Mouse (Mus musculus): ENCODE results near the gene Josd1. TPM values are rescaled to one million over a fixed set of nuclear protein-coding genes. Genes with fewer than 3 reads are reported as not detected.
"Not testable (repeated sequence)": the region's sequence is repeated elsewhere in the genome, so short reads cannot be mapped to it uniquely, and the experiment has no call there.

Josd1 gene
- total RNA-seq, 2 experiments from 2014 or later, result 29.8 to 32.5 TPM

GRCm38 (mm10) chr15:79691023-79691508 is 3.3 kb upstream of the Josd1 start:
- peak; percentile 62 for DNase-seq

- DNase-seq, result peak; percentile 97
Measured at GRCm38 (mm10) chr15:79690426-79691022, 2.8 kb upstream of the Josd1 start, which contains the start of gene Gtpbp1. Gene Gtpbp1, plus strand, starts transcription at chr15:79690845.

- DNase-seq, result no peak
Measured at GRCm38 (mm10) chr15:79689662-79690425, 2.1 kb upstream of the Josd1 start.

- DNase-seq, result no peak
Measured at GRCm38 (mm10) chr15:79688268-79688956, 693 bp upstream of the Josd1 start.

GRCm38 (mm10) chr15:79687175-79687574 is 544 bp downstream of the Josd1 start:
- DNase-seq, result peak; percentile 66

GRCm38 (mm10) chr15:79686046-79686869 is 1.5 kb downstream of the Josd1 start:
- no peak for DNase-seq

GRCm38 (mm10) chr15:79685141-79685641 is 2.5 kb downstream of the Josd1 start:
- no peak for DNase-seq

GRCm38 (mm10) chr15:79684616-79685015 is 3.1 kb downstream of the Josd1 start:
- DNase-seq, result no peak

GRCm38 (mm10) chr15:79683707-79684465 is 3.8 kb downstream of the Josd1 start:
- no peak for DNase-seq

- no peak for DNase-seq
Measured at GRCm38 (mm10) chr15:79683146-79683545, 4.6 kb downstream of the Josd1 start.

GRCm38 (mm10) chr15:79681973-79682372 is 5.7 kb downstream of the Josd1 start:
- no peak for DNase-seq

- no peak for DNase-seq
Measured at GRCm38 (mm10) chr15:79677936-79678335, 9.8 kb downstream of the Josd1 start.

GRCm38 (mm10) chr15:79671828-79672348 is 15.8 kb downstream of the Josd1 start:
- DNase-seq, result not testable (repeated sequence)

GRCm38 (mm10) chr15:79670972-79671299 is 16.8 kb downstream of the Josd1 start:
- no peak for DNase-seq

GRCm38 (mm10) chr15:79670249-79670971 is 17.3 kb downstream of the Josd1 start, which contains the start of gene Tomm22:
Gene Tomm22, plus strand, starts transcription at chr15:79670861.
- DNase-seq, result peak; percentile 91

- DNase-seq, result peak; percentile 43
Measured at GRCm38 (mm10) chr15:79669195-79669594, 18.5 kb downstream of the Josd1 start.

GRCm38 (mm10) chr15:79664666-79665065 is 23.1 kb downstream of the Josd1 start:
- DNase-seq, result no peak

- DNase-seq, result peak; percentile 56
Measured at GRCm38 (mm10) chr15:79661852-79662251, 25.9 kb downstream of the Josd1 start.

- DNase-seq, result peak; percentile 97
Measured at GRCm38 (mm10) chr15:79658531-79659375, 29.0 kb downstream of the Josd1 start, which contains the start of the genes Fam227a and Cby1. Gene Fam227a, minus strand, starts transcription at chr15:79658956. Gene Cby1, plus strand, starts transcription at chr15:79659199.

All from heart, postnatal 4 days (tissue).